Mouse (Mus musculus) cerebellum, adult 2 months (tissue): ENCODE data around the gene Nptn. TPM values are rescaled to one million over a fixed set of nuclear protein-coding genes. Genes with fewer than 3 reads are reported as not detected.
A peak's percentile ranks its signal among the peaks of the same experiment; 100 is the strongest.

Source experiments
- DNase-seq, 2 experiments: peaks; one replicate each; pipeline ENCODE4 v3.0.0; 2021
- H3K27ac ChIP-seq: fragments of 200-500 bp; 2 replicates; pipeline ENCODE4 v1.5.1; 2012; ENCODE audit warnings: low read length, control low read depth, inconsistent platforms; ENCODE audit not compliant: insufficient read depth
- H3K27me3 ChIP-seq: fragments of 200-500 bp; 2 replicates; pipeline ENCODE4 v1.6.1; 2012; ENCODE audit warnings: inconsistent platforms, mild to moderate bottlenecking, low read length, moderate library complexity; ENCODE audit not compliant: control insufficient read depth, insufficient read depth
- H3K4me1 ChIP-seq: fragments of 200-500 bp; 2 replicates; pipeline ENCODE4 v1.6.1; 2011; ENCODE audit warnings: low read length; ENCODE audit not compliant: control insufficient read depth, insufficient read depth
- H3K4me3 ChIP-seq: fragments of 200-500 bp; replicated peaks from 2 replicates; pipeline ENCODE3; 2011; ENCODE audit warnings: mild to moderate bottlenecking, low read depth, low read length, control low read depth; ENCODE audit not compliant: insufficient read depth
- CTCF ChIP-seq: fragments of 200-500 bp; IDR thresholded peaks from 2 replicates; pipeline ENCODE4 v1.5.1; 2011; ENCODE audit warnings: low read depth, mild to moderate bottlenecking, control low read depth, low read length, moderate library complexity, borderline replicate concordance; ENCODE audit not compliant: insufficient read depth
- POLR2A ChIP-seq: fragments of 200-500 bp; IDR thresholded peaks from 2 replicates; pipeline ENCODE4 v1.6.1; 2011; ENCODE audit warnings: low read length, control low read depth, borderline replicate concordance; ENCODE audit not compliant: insufficient read depth
- WGBS: fragments of 180-500 bp; shearing (Covaris S2); methylation state at CpG from one replicate; pipeline ENCODE4 v1.1.7; 2018; 5-methylcytosine and 5-hydroxymethylcytosine counted together
- polyA plus RNA-seq: library from polyadenylated mRNA; depleted of rRNA; stranded (reverse); fragments of >200 nt; gene quantifications from 2 replicates; pipeline ENCODE4 v1.2.3, GENCODE M21; 2012

Gene Nptn
- polyA plus RNA-seq, 1 experiment = 1,284 TPM

GRCm38 (mm10) chr9:58588657-58589056 is 6.6 kb downstream of the Nptn start:
- Histone ChIP-seq H3K4me1 (peaks cover 11% of the 10 kb centered on the region), H3K27ac (no peak overlapping the region), H3K27me3 (no peaks in the 10 kb centered on the region), H3K4me3 (no peak overlapping the region)
- 83% methylated on average over 4 of the region's 4 CpGs for WGBS
- no peak for TF ChIP-seq POLR2A
- no peak for TF ChIP-seq CTCF
- no peak for DNase-seq

- peaks cover 8% of the 10 kb centered on the region for H3K4me1 ChIP-seq
- DNase-seq = no peak
- H3K4me3 ChIP-seq = no peak overlapping the region
- WGBS = 97% methylated on average over 1 of the region's 1 CpGs
- no peak overlapping the region for H3K27ac ChIP-seq
- no peaks in the 10 kb centered on the region for H3K27me3 ChIP-seq
- no peak for TF ChIP-seq POLR2A
- no peak for TF ChIP-seq CTCF
Measured at GRCm38 (mm10) chr9:58595313-58595712, 13.3 kb downstream of the Nptn start.

GRCm38 (mm10) chr9:58613790-58614189 is 31.8 kb downstream of the Nptn start:
- 4% methylated on average over 1 of the region's 1 CpGs for WGBS
- H3K4me3 ChIP-seq = no peak overlapping the region
- peaks cover 24% of the 10 kb centered on the region; the same call in 1 of the 2 replicates for H3K4me1 ChIP-seq
- TF ChIP-seq CTCF (no peak), POLR2A (no peak)
- DNase-seq = peak; percentile 60 to 73
- peak overlapping the region; percentile 66 for H3K27ac ChIP-seq
- no peaks in the 10 kb centered on the region; the same call in 1 of the 2 replicates for H3K27me3 ChIP-seq

- no peak for DNase-seq
- no peak for TF ChIP-seq POLR2A
- TF ChIP-seq CTCF = no peak
- Histone ChIP-seq H3K4me1 (peaks cover 25% of the 10 kb centered on the region; the same call in 1 of the 2 replicates), H3K27ac (no peak overlapping the region; the same call in 1 of the 2 replicates), H3K4me3 (no peak overlapping the region), H3K27me3 (no peaks in the 10 kb centered on the region)
- 67% methylated on average over 3 of the region's 3 CpGs for WGBS
Measured at GRCm38 (mm10) chr9:58615064-58615938, 33.3 kb downstream of the Nptn start.

GRCm38 (mm10) chr9:58623009-58623408 is 41.0 kb downstream of the Nptn start:
- Histone ChIP-seq H3K27ac (no peak overlapping the region), H3K27me3 (no peaks in the 10 kb centered on the region), H3K4me3 (no peak overlapping the region), H3K4me1 (peaks cover 7% of the 10 kb centered on the region; the same call in 1 of the 2 replicates)
- DNase-seq = no peak
- TF ChIP-seq POLR2A = no peak
- TF ChIP-seq CTCF = no peak
- 97% methylated on average over 1 of the region's 1 CpGs for WGBS

- Histone ChIP-seq H3K4me3 (no peak overlapping the region), H3K4me1 (no peaks in the 10 kb centered on the region), H3K27ac (no peak overlapping the region), H3K27me3 (no peaks in the 10 kb centered on the region)
- no peak for DNase-seq
- WGBS = 75% methylated on average over 2 of the region's 2 CpGs
- TF ChIP-seq POLR2A (no peak), CTCF (no peak)
Measured at GRCm38 (mm10) chr9:58627197-58627596, 45.2 kb downstream of the Nptn start.

GRCm38 (mm10) chr9:58630441-58630840 is 48.4 kb downstream of the Nptn start:
- TF ChIP-seq CTCF = no peak
- no peak for TF ChIP-seq POLR2A
- no peak for DNase-seq
- no peak overlapping the region for H3K27ac ChIP-seq
- no peaks in the 10 kb centered on the region for H3K4me1 ChIP-seq
- H3K27me3 ChIP-seq = no peaks in the 10 kb centered on the region
- H3K4me3 ChIP-seq = no peak overlapping the region
- 77% methylated on average over 2 of the region's 2 CpGs for WGBS
